Mouse (Mus musculus): Measurements from ENCODE around the gene Vmac. TPM values are rescaled to one million over a fixed set of nuclear protein-coding genes. Genes with fewer than 3 reads are reported as not detected.

Vmac gene
- polyA plus RNA-seq, 1 experiment from 2014 or later: 26.1 TPM

DNA sequence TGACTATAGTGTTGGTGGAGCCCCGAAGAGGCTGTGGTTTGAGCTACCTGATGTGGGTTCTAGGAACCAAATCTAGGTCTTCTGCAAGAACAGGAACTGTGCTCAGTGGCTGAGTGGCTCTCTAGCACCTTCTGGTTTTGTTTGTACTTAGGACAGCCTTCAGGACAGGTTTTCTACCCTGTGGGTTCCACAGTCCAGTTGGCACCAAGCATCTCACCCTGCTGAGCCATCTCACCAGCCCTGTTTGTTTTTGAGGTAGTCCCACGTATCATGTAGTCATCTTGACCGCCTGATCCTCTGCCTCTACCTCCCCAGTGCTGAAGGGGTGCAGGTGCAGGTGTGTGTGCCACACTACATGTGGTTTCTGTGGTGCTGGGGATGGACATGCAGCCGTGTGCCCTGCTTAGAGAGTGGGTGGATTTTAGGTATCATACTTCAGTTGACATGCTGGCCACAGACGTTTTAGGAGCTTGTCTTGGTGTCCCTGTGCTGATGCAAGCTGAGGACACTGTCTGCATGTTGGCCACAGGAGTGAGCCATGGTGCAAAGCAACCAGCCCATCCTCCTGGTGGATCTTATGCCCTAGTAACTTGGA lies 34.2 kb downstream of the Vmac start:
- Histone ChIP-seq H3K27me3 (no peaks in the 10 kb centered on the region), H3K4me1 (peaks cover 8% of the 10 kb centered on the region; the same call in 1 of the 2 replicates), H3K9ac (no peak overlapping the region), H3K9me3 (replicated peaks) (no peaks in the 10 kb centered on the region), H3K4me2 (replicated peaks) (no peak overlapping the region), H3K36me3 (peaks cover 62% of the 10 kb centered on the region), H3K27ac (replicated peaks) (no peak overlapping the region), H3K4me3 (replicated peaks) (no peak overlapping the region)
- ATAC-seq (ENCODE audit: insufficient number of reproducible peaks, low FRiP score, low TSS enrichment, low read depth): no peak
- 85% methylated on average over 5 of the region's 5 CpGs for WGBS

DNA sequence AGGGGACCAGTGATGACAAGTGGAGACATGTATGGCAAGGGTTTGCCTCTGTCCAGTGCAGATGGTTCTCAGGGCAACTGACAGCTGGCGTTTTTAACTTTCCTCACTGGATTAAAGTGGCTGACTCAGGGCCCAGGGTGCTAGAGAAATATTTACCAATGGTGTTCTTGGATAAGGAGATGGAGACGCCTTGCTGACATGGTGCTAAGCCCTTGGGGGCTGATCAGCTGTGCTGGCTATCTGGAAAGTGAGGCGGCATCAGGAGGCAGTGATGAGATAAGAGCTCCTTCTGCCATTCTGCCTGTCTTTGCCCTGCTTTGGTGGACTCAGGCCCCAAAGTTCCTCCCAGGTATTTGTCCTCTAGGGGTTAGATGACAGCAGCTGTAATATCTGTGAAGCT lies 34.9 kb downstream of the Vmac start:
- H3K4me1 ChIP-seq: peaks cover 8% of the 10 kb centered on the region; the same call in 1 of the 2 replicates

DNA sequence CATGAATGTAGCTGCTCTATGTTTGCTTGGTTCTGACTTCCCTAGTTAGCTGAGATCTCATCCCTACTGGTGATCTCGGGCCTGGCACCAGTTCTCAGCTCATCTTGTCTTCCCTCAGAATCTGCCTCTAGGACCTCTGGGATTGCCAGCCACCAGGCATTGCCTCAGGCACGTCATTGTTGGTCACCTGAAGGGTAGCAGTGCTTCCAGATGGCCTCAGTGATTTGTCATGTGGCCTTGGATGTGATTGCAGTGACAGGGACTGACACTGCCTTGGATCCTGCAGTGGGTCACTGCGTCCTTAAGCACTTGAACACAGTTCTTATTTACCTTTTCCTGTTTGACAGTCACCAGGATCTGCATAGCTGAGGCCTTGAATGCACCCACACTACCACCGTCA lies 36.0 kb downstream of the Vmac start:
- H3K9ac ChIP-seq: no peak overlapping the region
- H3K4me1 ChIP-seq: peaks cover 10% of the 10 kb centered on the region; the same call in 1 of the 2 replicates
- no peak for ATAC-seq (ENCODE audit: insufficient number of reproducible peaks, low FRiP score, low TSS enrichment, low read depth)
- no peak overlapping the region for H3K4me3 ChIP-seq (replicated peaks)
- 71% methylated on average over 4 of the region's 4 CpGs for WGBS
- H3K27ac ChIP-seq (replicated peaks): no peak overlapping the region
- no peaks in the 10 kb centered on the region for H3K9me3 ChIP-seq (replicated peaks)
- H3K36me3 ChIP-seq: peaks cover 58% of the 10 kb centered on the region
- H3K27me3 ChIP-seq: no peaks in the 10 kb centered on the region
- H3K4me2 ChIP-seq (replicated peaks): no peak overlapping the region

More for the DNA sequence above, 34.9 kb downstream of the Vmac start:
- no peak overlapping the region for H3K4me2 ChIP-seq (replicated peaks)
- 75% methylated on average over 3 of the region's 3 CpGs for WGBS
- H3K9me3 ChIP-seq (replicated peaks): no peaks in the 10 kb centered on the region
- no peak overlapping the region for H3K27ac ChIP-seq (replicated peaks)
- H3K36me3 ChIP-seq: peaks cover 58% of the 10 kb centered on the region
- ATAC-seq (ENCODE audit: insufficient number of reproducible peaks, low FRiP score, low TSS enrichment, low read depth): no peak
- no peaks in the 10 kb centered on the region for H3K27me3 ChIP-seq
- H3K9ac ChIP-seq: no peak overlapping the region
- H3K4me3 ChIP-seq (replicated peaks): no peak overlapping the region

DNA sequence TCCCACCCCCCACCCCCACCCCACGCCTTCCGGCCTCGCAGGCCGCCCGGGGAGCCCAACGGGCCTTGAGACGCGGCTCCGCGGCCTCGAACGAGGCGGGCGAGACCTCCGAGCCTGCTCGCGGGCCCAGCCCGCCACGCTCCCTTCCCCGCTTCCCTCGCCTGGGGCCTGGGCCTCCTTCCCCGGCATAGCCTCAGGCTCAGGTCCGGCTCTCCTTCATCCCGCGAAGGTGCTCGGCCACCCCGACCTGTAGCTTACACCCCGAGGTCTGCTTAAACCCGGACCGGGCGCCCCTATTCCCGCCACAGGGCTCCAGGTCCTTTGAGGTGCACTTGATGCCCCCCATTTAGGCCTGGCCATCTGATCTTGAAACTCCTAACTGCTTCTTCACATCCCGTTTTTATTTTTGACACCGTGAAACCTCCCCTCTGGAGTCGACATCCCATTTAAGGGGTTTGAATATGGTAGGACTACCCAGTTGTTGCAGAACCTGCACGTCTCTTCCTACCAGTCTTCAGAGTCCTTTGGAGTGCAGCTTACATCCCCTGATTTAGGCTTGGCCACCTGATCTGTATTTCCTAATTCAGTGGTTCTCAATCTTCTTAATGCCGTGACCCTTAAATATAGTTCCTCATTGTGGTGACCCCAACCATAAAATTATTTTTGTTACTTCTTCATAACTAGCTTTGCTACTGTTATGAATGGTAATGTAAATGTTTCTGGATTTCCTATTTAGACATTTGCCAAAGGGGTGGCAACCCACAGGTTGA lies 44.0 kb downstream of the Vmac start:
- 2% methylated on average over 25 of the region's 37 CpGs for WGBS
- no peaks in the 10 kb centered on the region for H3K9me3 ChIP-seq (replicated peaks)
- peak overlapping the region; percentile 86 for H3K9ac ChIP-seq
- peaks cover 22% of the 10 kb centered on the region for H3K36me3 ChIP-seq
- H3K4me3 ChIP-seq (replicated peaks): peak overlapping the region; percentile 75
- no peaks in the 10 kb centered on the region for H3K27me3 ChIP-seq
- peak overlapping the region; percentile 81 for H3K27ac ChIP-seq (replicated peaks)
- peaks cover 35% of the 10 kb centered on the region for H3K4me1 ChIP-seq
- H3K4me2 ChIP-seq (replicated peaks): peak overlapping the region; percentile 53
- ATAC-seq (ENCODE audit: insufficient number of reproducible peaks, low FRiP score, low TSS enrichment, low read depth): no peak

DNA sequence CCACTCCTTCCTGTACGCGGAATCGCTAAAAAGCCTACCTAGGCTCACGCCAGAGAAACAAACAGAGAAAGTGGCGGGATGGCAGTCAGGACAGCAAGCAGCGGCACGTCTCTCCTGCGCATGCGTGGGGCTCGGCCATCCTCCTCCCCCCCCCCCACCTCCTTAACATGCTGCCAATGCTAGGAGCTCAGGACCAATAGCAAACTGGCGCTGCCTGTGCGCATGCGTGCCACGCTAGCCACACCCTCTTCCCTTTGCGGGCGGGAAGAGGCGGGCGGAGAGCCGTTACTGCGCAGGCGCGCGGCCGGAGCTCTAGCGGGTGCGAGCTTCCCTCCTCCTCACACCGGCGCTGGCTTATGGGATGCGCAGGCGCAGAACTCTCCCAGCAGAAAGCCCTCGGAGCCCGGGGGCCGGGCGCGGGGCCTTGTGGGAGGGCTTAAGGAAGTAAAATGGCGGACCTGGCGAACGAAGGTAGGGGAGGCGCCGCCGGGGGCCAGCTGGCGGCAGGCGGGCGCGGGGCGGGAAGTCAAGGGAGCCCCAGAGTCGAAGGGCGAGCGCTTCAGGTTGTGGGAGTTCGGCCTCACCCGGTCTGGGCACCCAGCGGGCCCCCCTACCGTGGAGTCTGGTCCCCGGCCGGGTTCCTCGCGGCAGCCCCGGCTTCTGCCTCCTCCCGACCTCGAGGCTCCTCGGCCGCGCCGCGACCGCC lies 44.7 kb downstream of the Vmac start, which contains the start of gene Ranbp3:
Ranbp3 (plus strand) TSS at position 354 of the 706 bp plus-strand sequence.
- WGBS: under 1% methylated on average over 63 of the region's 66 CpGs
- Histone ChIP-seq H3K27me3 (peaks cover 1% of the 10 kb centered on the region), H3K9me3 (replicated peaks) (no peaks in the 10 kb centered on the region), H3K4me2 (replicated peaks) (peak within 1 kb of the TSS; percentile 69), H3K9ac (peak within 1 kb of the TSS; percentile 86), H3K27ac (replicated peaks) (peak within 1 kb of the TSS; percentile 88), H3K4me1 (peaks cover 41% of the 10 kb centered on the region), H3K4me3 (replicated peaks) (peak within 1 kb of the TSS; percentile 75), H3K36me3 (peaks cover 22% of the 10 kb centered on the region)
- ATAC-seq (ENCODE audit: insufficient number of reproducible peaks, low FRiP score, low TSS enrichment, low read depth): peak; percentile 93

DNA sequence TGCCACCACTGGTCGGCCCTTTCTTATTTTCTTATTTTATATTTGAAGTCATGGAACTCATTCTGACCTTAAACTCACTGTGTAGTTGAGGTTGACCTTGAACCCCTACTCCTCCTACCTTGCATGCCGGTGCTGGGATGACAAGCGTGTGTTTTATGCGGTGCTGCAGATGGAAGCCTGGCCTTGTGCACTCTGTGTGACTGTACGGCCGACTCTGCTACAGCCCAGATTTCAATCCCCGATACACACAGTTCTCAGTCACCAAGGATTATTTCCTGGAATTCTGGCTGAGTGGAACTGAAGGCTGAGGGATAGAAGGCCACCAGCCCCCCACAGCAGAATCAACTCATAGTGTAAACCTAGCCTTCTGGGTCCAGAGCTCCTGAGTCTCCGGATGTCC lies 48.1 kb downstream of the Vmac start:
- no peak overlapping the region for H3K9ac ChIP-seq
- ATAC-seq (ENCODE audit: insufficient number of reproducible peaks, low FRiP score, low TSS enrichment, low read depth): no peak
- peaks cover 24% of the 10 kb centered on the region for H3K4me1 ChIP-seq
- no peaks in the 10 kb centered on the region for H3K36me3 ChIP-seq
- H3K27ac ChIP-seq (replicated peaks): no peak overlapping the region
- H3K4me3 ChIP-seq (replicated peaks): no peak overlapping the region
- H3K4me2 ChIP-seq (replicated peaks): no peak overlapping the region
- 86% methylated on average over 8 of the region's 8 CpGs for WGBS
- H3K9me3 ChIP-seq (replicated peaks): no peaks in the 10 kb centered on the region
- peaks cover 8% of the 10 kb centered on the region for H3K27me3 ChIP-seq

DNA sequence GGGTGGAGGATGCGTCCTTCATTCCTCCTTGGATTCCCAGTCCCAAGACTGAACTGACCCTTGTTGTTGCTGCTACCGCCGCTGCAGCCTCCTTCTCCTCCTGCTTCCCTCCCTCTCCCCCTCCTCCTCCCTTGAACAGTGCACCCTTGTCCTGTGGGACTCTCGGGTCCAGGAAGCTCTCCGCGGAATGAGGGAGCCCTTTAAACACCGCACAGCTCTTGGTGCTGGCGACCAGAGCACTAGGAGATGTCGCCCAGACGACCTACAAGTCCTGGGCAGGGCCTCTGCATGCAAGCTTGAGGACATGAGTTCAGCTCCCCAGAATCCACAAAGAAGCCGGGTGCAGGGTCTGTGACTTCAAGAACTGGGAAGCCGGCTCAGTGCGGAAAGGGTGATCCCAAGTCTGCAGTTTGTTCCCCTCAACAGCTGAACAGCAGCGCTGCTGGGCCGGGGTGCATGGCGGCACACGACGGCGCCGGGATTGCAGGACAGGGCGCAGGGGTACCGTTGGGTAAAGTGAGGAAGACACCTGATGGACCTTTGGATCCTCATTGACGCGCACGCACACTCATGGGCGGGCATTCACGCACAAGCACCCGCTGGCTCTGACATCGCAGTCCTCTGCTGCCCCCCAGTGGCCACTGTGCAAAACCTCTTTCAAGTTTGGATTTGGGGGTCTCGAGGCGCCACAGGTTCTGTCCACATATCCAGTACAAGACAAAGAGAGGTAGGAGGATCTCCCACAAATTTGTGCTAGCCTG lies 49.3 kb downstream of the Vmac start:
- H3K36me3 ChIP-seq: no peaks in the 10 kb centered on the region
- ATAC-seq (ENCODE audit: insufficient number of reproducible peaks, low FRiP score, low TSS enrichment, low read depth): no peak
- peak overlapping the region; percentile 48 for H3K4me3 ChIP-seq (replicated peaks)
- H3K4me2 ChIP-seq (replicated peaks): peak overlapping the region; percentile 92
- peaks cover 24% of the 10 kb centered on the region for H3K4me1 ChIP-seq
- peaks cover 8% of the 10 kb centered on the region for H3K27me3 ChIP-seq
- peak overlapping the region; percentile 44 for H3K9ac ChIP-seq
- H3K9me3 ChIP-seq (replicated peaks): no peaks in the 10 kb centered on the region
- 2% methylated on average over 31 of the region's 31 CpGs for WGBS
- no peak overlapping the region for H3K27ac ChIP-seq (replicated peaks)

DNA sequence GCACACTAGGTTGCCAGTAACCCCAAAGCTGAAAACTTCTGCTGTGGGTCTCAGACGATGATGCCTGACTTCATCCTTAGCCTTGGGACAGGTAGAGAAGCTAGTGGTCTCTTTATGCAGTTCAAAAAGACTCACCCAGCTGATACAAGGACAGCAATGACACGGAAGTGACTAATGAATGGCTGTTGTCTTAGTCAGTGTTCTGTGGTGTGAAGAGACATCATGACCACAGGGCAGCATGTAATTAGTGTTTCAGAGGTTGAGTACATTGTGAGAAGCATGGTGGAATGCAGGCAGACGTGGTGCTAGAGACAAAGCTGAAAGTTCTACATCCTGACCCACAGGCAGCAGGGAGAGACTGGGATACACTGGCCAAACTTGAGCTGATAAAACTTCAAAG lies 50.2 kb downstream of the Vmac start:
- no peak overlapping the region for H3K27ac ChIP-seq (replicated peaks)
- no peaks in the 10 kb centered on the region for H3K9me3 ChIP-seq (replicated peaks)
- no peak overlapping the region for H3K4me2 ChIP-seq (replicated peaks)
- peaks cover 22% of the 10 kb centered on the region for H3K4me1 ChIP-seq
- no peak overlapping the region for H3K4me3 ChIP-seq (replicated peaks)
- no peaks in the 10 kb centered on the region for H3K36me3 ChIP-seq
- H3K9ac ChIP-seq: no peak overlapping the region
- peaks cover 8% of the 10 kb centered on the region for H3K27me3 ChIP-seq
- ATAC-seq (ENCODE audit: insufficient number of reproducible peaks, low FRiP score, low TSS enrichment, low read depth): no peak
- 71% methylated on average over 3 of the region's 3 CpGs for WGBS

DNA sequence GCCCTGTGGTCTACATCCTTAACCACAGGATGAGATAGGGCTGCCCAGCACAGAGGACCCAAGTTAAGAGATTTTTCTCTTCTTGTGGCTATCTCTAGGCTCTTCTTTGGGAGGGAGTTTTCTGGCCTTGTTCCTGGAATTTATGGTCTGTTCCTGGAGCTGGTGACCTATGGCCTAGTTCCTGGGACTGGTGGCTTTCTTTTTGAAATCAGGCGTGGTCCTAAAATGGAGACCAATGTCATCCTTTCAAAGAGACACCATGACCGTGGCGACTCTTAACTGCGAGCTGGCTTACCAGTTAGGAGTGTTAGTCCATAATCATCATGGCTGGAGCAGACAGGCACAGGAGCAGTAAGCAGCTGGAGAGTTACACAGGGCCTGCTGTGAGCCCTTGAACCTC lies 51.4 kb downstream of the Vmac start:
- Histone ChIP-seq H3K9ac (no peak overlapping the region), H3K36me3 (no peaks in the 10 kb centered on the region), H3K4me3 (replicated peaks) (no peak overlapping the region), H3K27me3 (peaks cover 8% of the 10 kb centered on the region), H3K4me1 (peaks cover 19% of the 10 kb centered on the region), H3K4me2 (replicated peaks) (no peak overlapping the region), H3K9me3 (replicated peaks) (no peaks in the 10 kb centered on the region), H3K27ac (replicated peaks) (no peak overlapping the region)
- WGBS: 90% methylated on average over 4 of the region's 4 CpGs
- ATAC-seq (ENCODE audit: insufficient number of reproducible peaks, low FRiP score, low TSS enrichment, low read depth): no peak

DNA sequence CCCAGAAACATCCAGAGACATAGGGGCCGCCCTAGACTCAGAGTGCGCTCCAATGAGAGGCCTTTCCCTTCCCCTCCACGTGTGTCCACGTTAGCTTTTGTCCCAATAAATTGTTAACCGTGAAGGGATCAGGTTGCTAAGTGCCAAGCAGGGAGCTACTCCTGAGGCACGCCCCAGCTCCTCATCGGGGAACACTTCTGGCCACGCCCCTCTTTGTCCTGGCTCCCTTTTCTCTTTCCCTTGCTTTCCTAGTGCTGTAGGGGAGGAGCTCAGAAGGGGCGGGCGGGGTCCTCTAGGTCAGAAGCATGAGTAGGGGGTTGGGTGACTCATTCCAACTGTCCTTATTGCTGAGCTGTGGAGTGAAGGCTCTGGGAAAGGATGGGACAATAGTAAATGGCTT lies 53.5 kb downstream of the Vmac start:
- no peak overlapping the region for H3K27ac ChIP-seq (replicated peaks)
- no peaks in the 10 kb centered on the region for H3K9me3 ChIP-seq (replicated peaks)
- peaks cover 19% of the 10 kb centered on the region for H3K4me1 ChIP-seq
- H3K9ac ChIP-seq: no peak overlapping the region
- peak; percentile 48; the same call in 1 of the 2 replicates for ATAC-seq (ENCODE audit: insufficient number of reproducible peaks, low FRiP score, low TSS enrichment, low read depth)
- H3K36me3 ChIP-seq: no peaks in the 10 kb centered on the region
- peaks cover 8% of the 10 kb centered on the region for H3K27me3 ChIP-seq
- H3K4me2 ChIP-seq (replicated peaks): peak overlapping the region; percentile 31; the same call in 1 of the 2 replicates
- no peak overlapping the region for H3K4me3 ChIP-seq (replicated peaks)
- 8% methylated on average over 10 of the region's 10 CpGs for WGBS
